ENCODE assay signal across 13 mouse cellular contexts in the genomic region with DNA sequence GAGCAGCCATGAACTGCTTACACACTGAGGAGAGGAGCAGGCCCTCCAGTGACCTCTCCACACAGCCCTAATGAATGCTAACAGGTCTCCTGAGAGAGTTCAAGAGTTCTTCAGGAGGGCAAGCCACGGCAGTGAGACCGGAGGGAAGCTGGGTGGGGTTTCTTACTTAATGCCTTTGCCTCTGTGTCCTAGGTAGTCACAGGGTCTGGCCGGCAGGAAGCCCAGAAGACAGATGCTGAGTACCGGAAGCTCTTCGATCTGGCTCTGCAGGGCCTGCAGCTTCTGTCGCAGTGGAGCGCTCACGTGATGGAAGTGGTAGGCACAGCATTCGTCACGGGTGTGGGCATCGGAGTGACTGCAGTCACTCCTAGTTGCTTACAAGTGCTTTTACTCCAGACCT. TPM values are rescaled to one million over a fixed set of nuclear protein-coding genes. Genes with fewer than 3 reads are reported as not detected.
DNase-seq lines count a peak whose midpoint lies in the region; ATAC-seq and TF ChIP-seq lines count a peak whose summit lies in the region.
"Had no signal": no experiment of that assay in that cellular context is flagged by ENCODE, and none has a peak within 500 bp of the region (broad histone marks: within the 10 kb centered on the region; RNA-seq: fewer than 3 reads in every experiment).

No protein-coding gene starts in this region.

- no peak for TF ChIP-seq POLR2A in lung, adult 2 months (IDR thresholded peaks at IDR 0.05; ENCODE audit: borderline replicate concordance, extremely low read depth, low read depth, low read length)

- DNase-seq in kidney, adult 11 months: peak; percentile 15
- DNase-seq in CD4-positive helper T cell, adult 2 months (ENCODE audit: low read depth, low spot score): peak; percentile 10
- peak; percentile 49 for DNase-seq in WW6 (ENCODE audit: low read depth, low spot score)
- DNase-seq in lung, adult 2 months: peak; percentile 29
- no peak for DNase-seq in urinary bladder, postnatal 25 days (ENCODE audit: low spot score)
- DNase-seq in liver, postnatal 0 days: no peak
- DNase-seq: adrenal gland, postnatal 25 days; retina, postnatal 1 day had no signal

- no peak for ATAC-seq in kidney, embryonic 14.5 days (ENCODE audit: low FRiP score, low TSS enrichment)
- no peak for ATAC-seq in liver, postnatal 0 days
- ATAC-seq in megakaryocyte progenitor cell, adult 5-6 weeks (replicated peaks; ENCODE audit: poor library complexity): no peak
- ATAC-seq: Patski had no signal

- H3K27me3 ChIP-seq in kidney, embryonic 14.5 days (ENCODE audit: control insufficient read depth, insufficient read depth, low read length): no peaks in the 10 kb centered on the region
- H3K27me3 ChIP-seq in liver, postnatal 0 days (ENCODE audit: insufficient read depth, low read length): no peaks in the 10 kb centered on the region
- H3K27me3 ChIP-seq: midbrain, embryonic 12.5 days; Patski had no signal

- no peak overlapping the region for H3K4me2 ChIP-seq in kidney, embryonic 14.5 days (replicated peaks; ENCODE audit: low read depth, low read length)
- H3K4me2 ChIP-seq in liver, postnatal 0 days (ENCODE audit: low read depth, low read length): no peak overlapping the region
- H3K4me2 ChIP-seq: midbrain, embryonic 12.5 days had no signal

- no peak for TF ChIP-seq EP300 in liver, postnatal 0 days (IDR thresholded peaks at IDR 0.05; ENCODE audit: low read depth)

- TF ChIP-seq CTCF in lung, adult 2 months (IDR thresholded peaks at IDR 0.05; ENCODE audit: insufficient read depth, low read length): no peak
- no peak for TF ChIP-seq CTCF in liver, postnatal 0 days (IDR thresholded peaks at IDR 0.05; ENCODE audit: low read depth)

- H3K9ac ChIP-seq in kidney, embryonic 14.5 days (ENCODE audit: low read depth, low read length): no peak overlapping the region
- no peak overlapping the region for H3K9ac ChIP-seq in liver, postnatal 0 days (replicated peaks)
- H3K9ac ChIP-seq: midbrain, embryonic 12.5 days had no signal

- no peak overlapping the region for H3K27ac ChIP-seq in kidney, embryonic 14.5 days (ENCODE audit: low read depth, low read length)
- no peak overlapping the region for H3K27ac ChIP-seq in liver, postnatal 0 days (ENCODE audit: low read depth)
- H3K27ac ChIP-seq: hindbrain, embryonic 10.5 days; midbrain, embryonic 12.5 days had no signal

- 76% methylated on average over 11 of the region's 11 CpGs for WGBS in kidney, embryonic 14.5 days
- WGBS in lung, adult 2 months: 60% methylated on average over 11 of the region's 11 CpGs
- WGBS in liver, postnatal 0 days (ENCODE audit: insufficient replicate concordance): 83% methylated on average over 11 of the region's 11 CpGs

- H3K36me3 ChIP-seq in kidney, embryonic 14.5 days (ENCODE audit: control insufficient read depth, insufficient read depth, low read length): peaks cover 74% of the 10 kb centered on the region
- peaks cover 28% of the 10 kb centered on the region for H3K36me3 ChIP-seq in liver, postnatal 0 days (replicated peaks; ENCODE audit: insufficient read depth, low read length)

- no peaks in the 10 kb centered on the region for H3K4me1 ChIP-seq in kidney, embryonic 14.5 days (ENCODE audit: control insufficient read depth, insufficient read depth, low read length)
- no peaks in the 10 kb centered on the region for H3K4me1 ChIP-seq in lung, adult 2 months (ENCODE audit: control insufficient read depth, insufficient read depth, low read length)
- H3K4me1 ChIP-seq in liver, postnatal 0 days (ENCODE audit: insufficient read depth): no peaks in the 10 kb centered on the region
- H3K4me1 ChIP-seq: hindbrain, embryonic 10.5 days; midbrain, embryonic 12.5 days had no signal

- no peaks in the 10 kb centered on the region for H3K9me3 ChIP-seq in kidney, embryonic 14.5 days (ENCODE audit: control insufficient read depth, low read length)
- no peaks in the 10 kb centered on the region for H3K9me3 ChIP-seq in liver, postnatal 0 days (ENCODE audit: low read length)
- H3K9me3 ChIP-seq: hindbrain, embryonic 10.5 days; midbrain, embryonic 12.5 days had no signal

- H3K4me3 ChIP-seq in kidney, embryonic 14.5 days (ENCODE audit: low read length): no peak overlapping the region
- H3K4me3 ChIP-seq in lung, adult 2 months (replicated peaks; ENCODE audit: extremely low read depth, low read depth, low read length): no peak overlapping the region
- no peak overlapping the region for H3K4me3 ChIP-seq in liver, postnatal 0 days (ENCODE audit: low read depth, low read length)
- H3K4me3 ChIP-seq: hindbrain, embryonic 10.5 days; midbrain, embryonic 12.5 days had no signal

RNA-seq across cellular contexts. Expression of a gene that starts 50.3 kb away (rescaled TPM):
- polyA plus RNA-seq in kidney, embryonic 14.5 days (2014; fragmentation: Nextera tagmentation; extraction: Ambion mirVana): 60.3 and 119 TPM in 2 replicates
- polyA plus RNA-seq in lung, adult 2 months (2012; rRNA removed): 46.5 and 66.8 TPM in 2 replicates
- polyA plus RNA-seq in liver, postnatal 0 days (2015; fragmentation: Nextera tagmentation; extraction: Ambion mirVana): 12.0 and 14.3 TPM in 2 replicates
- 38.7 and 42.8 TPM in 2 replicates for total RNA-seq in megakaryocyte progenitor cell, adult 5-6 weeks (2015)
- 41.1 and 49.2 TPM in 2 replicates for total RNA-seq in megakaryocyte progenitor cell, adult 5-6 weeks (2017)

Comparison
In these comparisons a context has a peak if more than half of its experiments do, and no peak if none do; other contexts are left out.
1. DNase-seq: peak in kidney, adult 11 months (single experiment), CD4-positive helper T cell, adult 2 months (single experiment), WW6 (single experiment) and lung, adult 2 months (single experiment); none in urinary bladder, postnatal 25 days (single experiment) and liver, postnatal 0 days (single experiment).